In genomic region chr10:128232420-128232985, GRCm38 (mm10) we compare ENCODE assay signal across 8 mouse cellular contexts. TPM values are rescaled to one million over a fixed set of nuclear protein-coding genes. Genes with fewer than 3 reads are reported as not detected.
DNase-seq lines count a peak whose midpoint lies in the region; ATAC-seq lines count a peak whose summit lies in the region.

No protein-coding gene starts in this region.

- peaks cover 21% of the 10 kb centered on the region for H3K4me1 ChIP-seq in forebrain, embryonic 13.5 days
- peaks cover 12% of the 10 kb centered on the region for H3K4me1 ChIP-seq in hindbrain, embryonic 15.5 days (replicated peaks)

- H3K27me3 ChIP-seq in forebrain, embryonic 13.5 days: no peaks in the 10 kb centered on the region
- no peaks in the 10 kb centered on the region for H3K27me3 ChIP-seq in hindbrain, embryonic 15.5 days

- peak; percentile 41; the same call in 1 of the 2 replicates for ATAC-seq in forebrain, embryonic 13.5 days
- ATAC-seq in hindbrain, embryonic 15.5 days (ENCODE audit: low FRiP score, low read depth): no peak; the same call in 1 of the 2 replicates

- H3K9ac ChIP-seq in forebrain, embryonic 13.5 days: peak overlapping the region; percentile 84
- peak overlapping the region; percentile 71 for H3K9ac ChIP-seq in hindbrain, embryonic 15.5 days

- under 1% methylated on average over 14 of the region's 14 CpGs for WGBS in forebrain, embryonic 13.5 days
- WGBS in hindbrain, embryonic 15.5 days: under 1% methylated on average over 14 of the region's 14 CpGs

- H3K27ac ChIP-seq in forebrain, embryonic 13.5 days: peak overlapping the region; percentile 92
- peak overlapping the region; percentile 94 for H3K27ac ChIP-seq in hindbrain, embryonic 15.5 days (replicated peaks)

- no peaks in the 10 kb centered on the region for H3K36me3 ChIP-seq in forebrain, embryonic 13.5 days (ENCODE audit: poor library complexity, severe bottlenecking)
- no peaks in the 10 kb centered on the region for H3K36me3 ChIP-seq in hindbrain, embryonic 15.5 days

- H3K4me2 ChIP-seq in forebrain, embryonic 13.5 days: peak overlapping the region; percentile 69
- peak overlapping the region; percentile 61 for H3K4me2 ChIP-seq in hindbrain, embryonic 15.5 days

- peak; percentile 59 to 89 for DNase-seq in adrenal gland, adult (ENCODE audit: inconsistent age in 2 of 2, low spot score in 1 of 2)
- DNase-seq in adrenal gland, postnatal 25 days: no peak
- peak; percentile 54 for DNase-seq in cerebellum, adult 11 months
- peak; percentile 31 to 39 for DNase-seq in layer of hippocampus, postnatal 36 days
- peak; percentile 67 for DNase-seq in lung, postnatal 14 days
- DNase-seq in retina, postnatal 7 days (ENCODE audit: low read depth, low spot score): peak; percentile 41

- no peaks in the 10 kb centered on the region for H3K9me3 ChIP-seq in forebrain, embryonic 13.5 days (replicated peaks)
- H3K9me3 ChIP-seq in hindbrain, embryonic 15.5 days: no peaks in the 10 kb centered on the region

- H3K4me3 ChIP-seq in forebrain, embryonic 13.5 days: peak overlapping the region; percentile 73
- H3K4me3 ChIP-seq in hindbrain, embryonic 15.5 days: peak overlapping the region; percentile 76

RNA-seq across cellular contexts. Expression of gene Timeless, which starts 0.6 kb away (rescaled TPM):
- total RNA-seq in adrenal gland, postnatal 25 days (2021): 14.1 and 20.7 TPM in 2 replicates
- polyA plus RNA-seq in forebrain, embryonic 13.5 days (2015; fragmentation: Nextera tagmentation; extraction: Ambion mirVana): 52.9 and 62.1 TPM in 2 replicates
- polyA plus RNA-seq in hindbrain, embryonic 15.5 days (2015; fragmentation: Nextera tagmentation; extraction: Ambion mirVana): 22.4 and 23.3 TPM in 2 replicates
- 1 to 10 TPM; 7.8 to 8.4 TPM for total RNA-seq in layer of hippocampus, postnatal 36 days (2021)

RNA-seq across cellular contexts. Expression of gene Mip, which starts 6.9 kb away (rescaled TPM):
- total RNA-seq in adrenal gland, postnatal 25 days (2021): not detected in 2 replicates
- 0.13 and 0.21 TPM in 2 replicates for polyA plus RNA-seq in forebrain, embryonic 13.5 days (2015; fragmentation: Nextera tagmentation; extraction: Ambion mirVana)
- 0.12 TPM in 1 of 2 replicates, not detected in the other for polyA plus RNA-seq in hindbrain, embryonic 15.5 days (2015; fragmentation: Nextera tagmentation; extraction: Ambion mirVana)
- not detected for total RNA-seq in layer of hippocampus, postnatal 36 days (2021)

RNA-seq across cellular contexts. Expression of gene Spryd4, which starts 20.9 kb away (rescaled TPM):
- 15.3 and 18.0 TPM in 2 replicates for total RNA-seq in adrenal gland, postnatal 25 days (2021)
- 17.9 and 19.1 TPM in 2 replicates for polyA plus RNA-seq in forebrain, embryonic 13.5 days (2015; fragmentation: Nextera tagmentation; extraction: Ambion mirVana)
- polyA plus RNA-seq in hindbrain, embryonic 15.5 days (2015; fragmentation: Nextera tagmentation; extraction: Ambion mirVana): 20.6 and 21.0 TPM in 2 replicates
- 10 to 100 TPM in 1 of 2 experiments, 1 to 10 TPM in 1; 7.1 to 10.2 TPM for total RNA-seq in layer of hippocampus, postnatal 36 days (2021)

RNA-seq across cellular contexts. Expression of gene Apon, which starts 21.4 kb away (rescaled TPM):
- total RNA-seq in adrenal gland, postnatal 25 days (2021): 0.30 and 2.8 TPM in 2 replicates
- polyA plus RNA-seq in forebrain, embryonic 13.5 days (2015; fragmentation: Nextera tagmentation; extraction: Ambion mirVana): 0.27 and 0.33 TPM in 2 replicates
- 0.14 TPM in 1 of 2 replicates, not detected in the other for polyA plus RNA-seq in hindbrain, embryonic 15.5 days (2015; fragmentation: Nextera tagmentation; extraction: Ambion mirVana)
- total RNA-seq in layer of hippocampus, postnatal 36 days (2021): not detected

RNA-seq across cellular contexts. Expression of gene Apof, which starts 36.0 kb away (rescaled TPM):
- 9.7 and 10.0 TPM in 2 replicates for total RNA-seq in adrenal gland, postnatal 25 days (2021)
- polyA plus RNA-seq in forebrain, embryonic 13.5 days (2015; fragmentation: Nextera tagmentation; extraction: Ambion mirVana): 0.14 TPM in 1 of 2 replicates, not detected in the other
- 0.21 and 0.47 TPM in 2 replicates for polyA plus RNA-seq in hindbrain, embryonic 15.5 days (2015; fragmentation: Nextera tagmentation; extraction: Ambion mirVana)
- total RNA-seq in layer of hippocampus, postnatal 36 days (2021): not detected
